Mouse (Mus musculus) lung, postnatal 36 days (tissue): ENCODE measurements around the gene Pcdh18.
A peak's percentile ranks its signal among the peaks of the same experiment; 100 is the strongest.

Experiments used
- DNase-seq: peaks from one replicate; pipeline ENCODE4 v3.0.0; 2022; ENCODE audit warnings: mixed read lengths

Pcdh18 gene

GRCm38 (mm10) chr3:49756870-49757625 is at the start of gene Pcdh18:
Gene Pcdh18, minus strand, starts transcription at chr3:49757325.
- DNase-seq: peak; percentile 80

- DNase-seq: no peak
These were observed 49.7 kb upstream of the Pcdh18 start for GRCm38 (mm10) chr3:49806823-49807222.

DNA sequence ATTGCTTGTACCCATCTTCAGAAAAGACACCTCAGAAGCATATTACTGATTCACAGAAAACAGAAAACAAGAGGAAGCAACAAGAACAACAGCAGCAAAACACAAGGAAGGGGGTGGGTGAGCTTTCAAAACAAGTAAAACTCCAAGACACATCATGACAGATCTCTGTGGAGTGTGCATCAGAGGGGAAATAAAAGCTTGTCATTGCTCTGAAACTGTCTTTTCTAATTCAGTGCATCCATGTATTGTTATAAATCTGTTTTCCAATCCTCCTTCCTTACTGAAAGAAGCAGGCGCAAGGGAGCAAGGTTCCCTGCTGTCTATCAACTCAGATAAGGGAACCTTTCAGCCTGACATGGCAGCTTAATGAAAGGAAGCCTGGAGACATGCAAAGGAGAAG is 48.4 kb upstream of the Pcdh18 start:
- DNase-seq: no peak

DNA sequence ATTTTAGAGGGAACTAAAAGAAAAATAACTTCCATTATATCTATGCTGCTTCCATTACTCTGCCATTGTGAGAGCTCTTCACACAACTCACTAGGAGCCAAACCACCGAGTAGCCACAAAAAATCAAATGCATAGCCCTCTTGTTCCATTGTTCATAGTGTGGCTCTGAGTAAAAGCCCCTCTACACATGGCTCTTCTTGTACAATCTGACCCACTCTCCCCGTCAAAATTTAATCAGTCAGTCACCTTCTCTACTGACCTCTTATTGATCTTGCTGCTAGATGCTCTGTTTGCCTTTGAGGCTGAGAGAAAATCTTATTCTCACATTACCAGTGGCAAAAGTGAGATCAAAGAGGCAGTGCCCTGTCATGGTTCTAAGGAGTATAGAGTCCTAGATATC is 31.2 kb upstream of the Pcdh18 start:
- DNase-seq: no peak

DNA sequence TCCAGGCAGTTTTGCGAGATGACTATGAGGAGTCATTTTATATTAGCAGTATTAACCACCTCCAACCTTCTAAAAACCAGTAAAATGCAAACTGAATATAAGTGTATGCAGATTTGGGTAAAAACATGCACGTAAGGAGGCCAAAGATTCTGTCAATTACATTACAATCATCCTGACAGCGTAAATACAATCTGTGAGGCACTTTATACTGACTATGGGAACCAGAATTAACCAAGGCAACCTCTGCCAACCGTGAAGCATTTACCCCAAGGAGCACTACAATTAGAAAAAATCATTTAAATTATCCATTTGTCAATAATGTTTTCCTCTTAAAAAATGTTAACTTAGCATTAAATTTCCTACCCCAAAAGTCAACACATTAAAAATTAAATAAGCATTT is 30.6 kb upstream of the Pcdh18 start:
- no peak for DNase-seq

DNA sequence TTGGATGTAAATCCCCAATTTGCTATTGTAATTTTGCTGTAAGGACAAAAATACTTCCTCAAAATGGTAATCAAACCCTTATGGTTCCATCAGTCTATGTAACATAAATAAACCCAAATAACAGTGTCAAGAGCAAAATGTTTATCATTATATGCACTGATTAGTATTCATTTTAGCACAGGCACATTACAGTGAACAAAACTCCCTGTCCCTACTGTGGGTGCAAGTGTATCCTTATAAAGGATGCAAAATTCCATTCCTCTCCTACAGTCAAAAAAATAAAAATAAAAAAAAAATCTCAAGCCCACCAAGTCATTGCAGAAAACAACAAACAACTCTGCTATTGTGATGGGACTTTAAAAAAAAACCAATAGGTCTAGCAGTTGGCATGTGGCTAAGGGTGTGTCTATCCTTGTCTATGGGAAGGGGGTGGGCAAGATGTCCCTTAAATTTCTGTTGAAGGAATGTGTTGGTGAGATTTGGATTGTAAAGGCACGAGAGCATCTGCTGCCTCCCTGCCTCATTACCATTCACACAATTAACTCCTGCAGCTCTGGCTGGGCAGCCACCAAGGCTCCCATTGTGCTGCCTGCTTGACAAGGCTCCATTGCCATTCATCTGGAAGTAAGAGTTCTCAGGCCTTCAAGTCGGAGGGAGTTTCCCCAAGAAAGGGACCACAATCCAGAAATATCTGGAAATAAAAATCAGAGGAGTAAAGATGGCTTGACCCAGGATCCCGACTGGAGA is 12.0 kb upstream of the Pcdh18 start:
- DNase-seq: no peak

DNA sequence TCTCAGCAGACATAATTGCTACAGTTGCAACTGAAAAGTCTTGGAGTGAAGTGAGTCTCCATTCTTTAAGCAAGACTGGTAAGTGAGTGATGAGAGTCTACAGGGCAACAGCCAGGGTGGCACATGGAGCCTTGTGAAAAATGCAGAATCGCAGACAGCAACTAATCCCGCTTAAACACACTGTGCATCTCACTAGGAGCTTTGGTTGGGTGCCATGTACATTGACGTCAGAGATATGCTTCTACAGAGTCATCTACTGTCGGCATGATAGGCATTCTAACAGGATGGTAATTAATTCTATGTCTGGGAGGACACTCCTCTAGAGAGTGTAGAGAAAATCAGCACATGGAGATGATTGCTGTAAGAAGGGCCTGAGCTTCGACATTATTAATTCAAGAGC is 5.6 kb upstream of the Pcdh18 start:
- no peak for DNase-seq

GRCm38 (mm10) chr3:49761971-49762370 is 4.8 kb upstream of the Pcdh18 start:
- no peak for DNase-seq

GRCm38 (mm10) chr3:49757626-49758019 is 498 bp upstream of the Pcdh18 start:
- DNase-seq: no peak

- peak; percentile 65 for DNase-seq
These were observed 909 bp downstream of the Pcdh18 start for GRCm38 (mm10) chr3:49755986-49756845.

DNA sequence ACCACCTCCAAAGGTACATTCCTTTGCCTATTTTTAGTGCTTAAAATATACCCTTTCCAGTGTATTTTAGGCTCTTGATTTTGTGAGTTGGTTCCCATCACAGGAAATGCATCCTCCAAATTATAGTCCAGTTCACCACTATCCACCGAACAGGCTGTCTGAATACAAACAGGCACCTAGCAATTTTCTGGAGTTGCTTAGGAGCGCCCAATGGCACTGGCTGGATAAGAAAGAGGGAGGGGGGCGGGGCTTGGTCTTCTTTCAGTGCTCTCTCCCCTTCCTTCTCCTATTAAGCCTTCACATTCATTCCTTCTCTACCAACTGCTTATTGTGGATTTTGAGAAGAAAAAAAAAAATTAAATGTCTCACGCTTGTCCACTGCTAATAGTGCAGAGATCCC is 4.4 kb downstream of the Pcdh18 start:
- no peak for DNase-seq

GRCm38 (mm10) chr3:49749491-49750284 is 7.4 kb downstream of the Pcdh18 start:
- no peak for DNase-seq

- DNase-seq: no peak
These were observed 9.1 kb downstream of the Pcdh18 start for GRCm38 (mm10) chr3:49748054-49748453.

- no peak for DNase-seq
These were observed 18.1 kb downstream of the Pcdh18 start for GRCm38 (mm10) chr3:49739061-49739460.

- DNase-seq: no peak
These were observed 18.6 kb downstream of the Pcdh18 start for GRCm38 (mm10) chr3:49738531-49738930.

DNA sequence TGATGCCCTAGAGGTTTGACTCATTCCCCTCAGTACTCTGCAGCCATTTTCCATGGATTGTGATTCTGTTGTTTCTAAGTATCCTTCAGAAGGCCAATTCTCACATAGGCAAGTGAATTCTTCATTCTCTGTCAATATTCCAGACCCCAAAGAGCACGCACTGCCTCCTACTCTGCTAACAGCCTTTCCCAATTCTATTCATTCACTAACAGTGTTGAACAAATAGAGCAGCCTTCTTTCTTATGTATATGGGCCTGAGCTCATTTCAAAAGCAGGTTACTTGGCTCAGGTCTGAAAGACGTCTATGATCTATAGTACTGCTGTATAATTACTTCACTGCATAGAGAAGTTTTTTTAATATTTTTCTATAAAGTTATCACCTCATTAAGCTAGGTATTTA is 50.6 kb downstream of the Pcdh18 start:
- DNase-seq: no peak

- no peak for DNase-seq
These were observed 57.2 kb downstream of the Pcdh18 start for GRCm38 (mm10) chr3:49699951-49700350.
